Mouse (Mus musculus) limb, embryonic 11.5 days (tissue): ENCODE data around the gene Abcc2. TPM values are rescaled to one million over a fixed set of nuclear protein-coding genes. Genes with fewer than 3 reads are reported as not detected.

Source experiments
- ATAC-seq: fragments of 200-750 bp; cut with Nextera tagmentation; 2 replicates; pipeline ENCODE4 v1.8.0; 2017; ENCODE audit warnings: low read depth; ENCODE audit not compliant: insufficient number of reproducible peaks, low FRiP score, low TSS enrichment
- DNase-seq: peaks from one replicate; pipeline ENCODE4 v3.0.0-alpha.2; 2015; ENCODE audit warnings: low spot score
- H3K27ac ChIP-seq: fragments of 300-500 bp; sonication (generic); replicated peaks from 2 replicates; pipeline ENCODE4 v1.5.1; 2014; ENCODE audit warnings: low read depth, mild to moderate bottlenecking, low read length
- H3K27me3 ChIP-seq: fragments of 300-500 bp; sonication (generic); 2 replicates; pipeline ENCODE4 v1.6.1; 2014; ENCODE audit warnings: mild to moderate bottlenecking, low read length, mixed read lengths; ENCODE audit not compliant: control insufficient read depth, insufficient read depth
- H3K36me3 ChIP-seq: fragments of 300-500 bp; sonication (generic); 2 replicates; pipeline ENCODE4 v1.6.1; 2014; ENCODE audit warnings: mild to moderate bottlenecking, low read length, moderate library complexity, mixed read lengths; ENCODE audit not compliant: control insufficient read depth, insufficient read depth
- H3K4me1 ChIP-seq: fragments of 300-500 bp; sonication (generic); 2 replicates; pipeline ENCODE4 v1.6.1; 2014; ENCODE audit warnings: low read length, mixed read lengths; ENCODE audit not compliant: control insufficient read depth, insufficient read depth
- H3K4me2 ChIP-seq: fragments of 300-500 bp; sonication (generic); 2 replicates; pipeline ENCODE4 v1.6.1; 2014; ENCODE audit warnings: low read depth, mild to moderate bottlenecking, moderate library complexity; ENCODE audit not compliant: severe bottlenecking
- H3K4me3 ChIP-seq: fragments of 300-500 bp; sonication (generic); 2 replicates; pipeline ENCODE4 v1.5.1; 2014; ENCODE audit warnings: low read depth, low read length
- H3K9ac ChIP-seq: fragments of 300-500 bp; sonication (generic); 2 replicates; pipeline ENCODE4 v1.6.1; 2014; ENCODE audit warnings: mild to moderate bottlenecking, low read length
- H3K9me3 ChIP-seq: fragments of 300-500 bp; sonication (generic); 2 replicates; pipeline ENCODE4 v1.6.1; 2016; ENCODE audit warnings: low read length; ENCODE audit not compliant: control insufficient read depth
- WGBS: fragments of 180-500 bp; shearing (Covaris S2); extraction: QIAGEN DNeasy Blood & Tissue Kit; methylation state at CpG from one replicate; pipeline ENCODE4 v1.1.7; 2014; 5-methylcytosine and 5-hydroxymethylcytosine counted together
- polyA plus RNA-seq: library from polyadenylated mRNA; unstranded; fragments of >200 nt; fragmentation: Nextera tagmentation; extraction: Ambion mirVana; gene quantifications from 2 replicates; pipeline ENCODE4 v1.2.1, GENCODE M21; 2014

The Abcc2 gene
- polyA plus RNA-seq, 1 experiment from 2014 or later = 0.05 TPM

- WGBS = 75% methylated on average over 2 of the region's 2 CpGs
- H3K4me3 ChIP-seq = no peak overlapping the region
- H3K27me3 ChIP-seq = no peaks in the 10 kb centered on the region
- ATAC-seq (no peak), DNase-seq (no peak)
- H3K9ac ChIP-seq = no peak overlapping the region
- H3K4me2 ChIP-seq = no peak overlapping the region
- H3K36me3 ChIP-seq = 0 out of 2 replicates have a peak, but pooled peaks cover 2% of the 10 kb centered on the region
- H3K27ac ChIP-seq = no peak overlapping the region
- H3K4me1 ChIP-seq = no peaks in the 10 kb centered on the region
- H3K9me3 ChIP-seq = no peaks in the 10 kb centered on the region
Measured at GRCm38 (mm10) chr19:43754237-43754636, 27.8 kb upstream of the Abcc2 start.

- Histone ChIP-seq H3K9me3 (no peaks in the 10 kb centered on the region), H3K27me3 (no peaks in the 10 kb centered on the region), H3K36me3 (0 out of 2 replicates have a peak, but pooled peaks cover 2% of the 10 kb centered on the region), H3K9ac (no peak overlapping the region), H3K4me3 (no peak overlapping the region), H3K4me1 (no peaks in the 10 kb centered on the region), H3K27ac (no peak overlapping the region), H3K4me2 (no peak overlapping the region)
- 75% methylated on average over 2 of the region's 2 CpGs for WGBS
- no peak for DNase-seq
- ATAC-seq = no peak
Measured at GRCm38 (mm10) chr19:43754872-43755271, 27.1 kb upstream of the Abcc2 start.

GRCm38 (mm10) chr19:43760504-43760903 lies 21.5 kb upstream of the Abcc2 start:
- H3K4me1 ChIP-seq = no peaks in the 10 kb centered on the region
- WGBS = 20% methylated on average over 6 of the region's 6 CpGs
- no peak overlapping the region for H3K4me3 ChIP-seq
- no peaks in the 10 kb centered on the region for H3K9me3 ChIP-seq
- H3K4me2 ChIP-seq = no peak overlapping the region
- ATAC-seq = no peak
- H3K27me3 ChIP-seq = no peaks in the 10 kb centered on the region
- peak; percentile 89 for DNase-seq
- H3K9ac ChIP-seq = no peak overlapping the region
- H3K36me3 ChIP-seq = no peaks in the 10 kb centered on the region
- H3K27ac ChIP-seq = no peak overlapping the region

DNA sequence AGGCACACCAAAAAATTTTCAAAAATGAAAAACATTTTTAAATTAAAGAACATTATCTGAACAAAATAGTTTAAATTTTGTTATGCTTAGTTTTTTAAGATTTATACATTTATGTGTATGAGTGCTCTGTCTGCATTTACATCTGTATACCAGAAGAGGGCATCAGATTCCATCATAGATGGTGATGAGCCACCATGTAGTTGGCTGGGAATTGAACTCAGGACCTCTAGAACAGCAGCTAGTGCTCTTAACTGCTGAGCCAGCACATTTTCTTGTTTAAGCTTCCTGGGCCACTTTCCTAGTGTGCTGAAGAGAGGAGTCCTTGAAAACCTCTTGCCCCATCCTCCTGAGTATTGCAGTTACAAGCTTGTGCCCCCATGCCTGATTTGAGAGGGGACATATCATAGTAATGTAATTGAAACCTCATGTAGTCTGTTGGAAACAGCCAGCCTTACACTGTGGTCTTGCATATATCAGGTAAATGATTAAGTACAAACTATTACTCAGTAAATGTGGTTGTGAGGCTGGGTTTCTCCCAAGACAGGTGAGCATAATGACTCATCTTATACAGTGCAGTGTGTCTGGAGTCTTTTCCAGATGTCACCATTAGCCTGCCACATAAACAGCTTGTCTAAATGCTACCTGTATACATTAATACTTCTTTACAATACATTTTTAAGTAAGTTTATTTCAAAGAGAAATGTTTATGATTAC lies 20.3 kb upstream of the Abcc2 start:
- Histone ChIP-seq H3K27me3 (no peaks in the 10 kb centered on the region), H3K9ac (no peak overlapping the region), H3K9me3 (no peaks in the 10 kb centered on the region), H3K27ac (no peak overlapping the region), H3K4me2 (no peak overlapping the region), H3K36me3 (no peaks in the 10 kb centered on the region), H3K4me1 (no peaks in the 10 kb centered on the region), H3K4me3 (no peak overlapping the region)
- ATAC-seq (no peak), DNase-seq (no peak)

DNA sequence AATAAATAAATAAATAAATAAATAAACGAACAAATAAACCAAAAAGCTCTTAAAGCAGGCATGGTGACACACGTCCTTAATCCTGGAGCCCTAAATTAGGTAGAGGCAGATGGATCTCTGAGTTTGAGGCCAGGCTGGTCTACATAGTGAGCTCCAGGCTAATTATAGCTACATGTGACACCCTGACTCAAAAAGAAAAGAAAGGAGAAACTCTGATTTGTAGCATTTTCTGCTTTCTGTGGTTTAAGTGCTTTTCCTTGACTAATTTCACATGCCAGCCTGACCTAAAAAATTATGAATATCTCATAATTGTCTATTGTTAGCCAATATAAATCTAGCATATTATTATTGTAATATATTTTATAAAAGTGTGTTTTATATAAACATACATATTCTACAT lies 19.6 kb upstream of the Abcc2 start:
- Histone ChIP-seq H3K9me3 (no peaks in the 10 kb centered on the region), H3K9ac (no peak overlapping the region), H3K27me3 (no peaks in the 10 kb centered on the region), H3K4me1 (no peaks in the 10 kb centered on the region), H3K4me2 (no peak overlapping the region), H3K4me3 (no peak overlapping the region), H3K36me3 (no peaks in the 10 kb centered on the region), H3K27ac (no peak overlapping the region)
- 70% methylated on average over 2 of the region's 2 CpGs for WGBS
- ATAC-seq (no peak), DNase-seq (no peak)

GRCm38 (mm10) chr19:43766451-43766850 lies 15.5 kb upstream of the Abcc2 start:
- Histone ChIP-seq H3K4me3 (no peak overlapping the region), H3K27ac (no peak overlapping the region), H3K4me1 (no peaks in the 10 kb centered on the region), H3K36me3 (no peaks in the 10 kb centered on the region), H3K9me3 (no peaks in the 10 kb centered on the region), H3K27me3 (no peaks in the 10 kb centered on the region), H3K9ac (no peak overlapping the region), H3K4me2 (no peak overlapping the region)
- ATAC-seq = no peak
- 89% methylated on average over 5 of the region's 5 CpGs for WGBS
- no peak for DNase-seq

DNA sequence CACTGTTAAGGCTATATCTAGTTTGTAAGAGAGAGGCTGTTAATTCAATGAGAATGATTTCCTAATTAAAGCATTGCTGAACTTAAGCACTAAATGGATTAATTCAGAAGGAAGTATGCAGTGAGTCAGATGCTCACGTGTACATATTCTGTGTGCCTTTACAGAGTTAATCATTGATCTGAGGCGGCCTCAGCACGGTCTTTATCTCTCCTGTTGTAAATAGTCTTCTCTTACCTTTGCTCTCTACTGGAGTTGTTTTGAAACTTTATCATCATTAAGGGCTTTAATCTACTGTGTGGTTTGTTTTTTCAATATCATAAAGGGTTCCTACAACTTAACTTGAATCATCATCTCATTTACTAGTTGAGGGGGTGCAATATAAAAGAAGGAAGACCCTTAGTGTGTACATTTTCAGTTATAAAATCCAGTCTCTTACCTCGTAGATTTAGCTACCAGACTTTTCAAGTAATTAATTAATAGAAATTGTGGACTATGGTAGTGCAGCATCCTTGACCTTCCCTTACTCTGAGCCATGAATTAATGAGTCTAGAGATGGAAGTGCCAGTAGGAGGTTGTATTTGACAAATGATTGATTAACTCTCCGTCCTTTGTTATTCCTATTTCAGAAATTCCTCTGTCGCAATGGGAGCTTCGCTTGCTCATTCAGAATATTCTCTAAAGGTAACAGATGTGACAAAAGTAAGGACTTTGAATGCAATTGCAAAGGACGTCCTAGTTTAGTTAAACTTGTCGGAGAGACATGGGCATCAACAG lies 14.3 kb upstream of the Abcc2 start:
- H3K4me3 ChIP-seq = no peak overlapping the region
- H3K9me3 ChIP-seq = no peaks in the 10 kb centered on the region
- ATAC-seq (no peak), DNase-seq (no peak)
- H3K9ac ChIP-seq = no peak overlapping the region
- H3K4me2 ChIP-seq = no peak overlapping the region
- H3K27ac ChIP-seq = no peak overlapping the region
- no peaks in the 10 kb centered on the region for H3K27me3 ChIP-seq
- no peaks in the 10 kb centered on the region for H3K36me3 ChIP-seq
- 84% methylated on average over 9 of the region's 9 CpGs for WGBS
- no peaks in the 10 kb centered on the region for H3K4me1 ChIP-seq

GRCm38 (mm10) chr19:43769366-43769960 lies 12.5 kb upstream of the Abcc2 start:
- H3K36me3 ChIP-seq = no peaks in the 10 kb centered on the region
- 84% methylated on average over 5 of the region's 5 CpGs for WGBS

More at GRCm38 (mm10) chr19:43769366-43769960, 12.5 kb upstream of the Abcc2 start:
- no peaks in the 10 kb centered on the region for H3K9me3 ChIP-seq
- no peak overlapping the region for H3K4me3 ChIP-seq
- H3K27ac ChIP-seq = no peak overlapping the region
- no peak for DNase-seq
- no peak for ATAC-seq
- H3K9ac ChIP-seq = no peak overlapping the region
- no peaks in the 10 kb centered on the region for H3K27me3 ChIP-seq
- H3K4me1 ChIP-seq = no peaks in the 10 kb centered on the region
- H3K4me2 ChIP-seq = no peak overlapping the region
